Mouse (Mus musculus) hindbrain, embryonic 14.5 days (tissue): ENCODE measurements at regions not wholly inside any gene's neighbourhood (a gene's known extent, or its start where the extent isn't known, plus 50 kb on each side); places are given as distances from the start of the nearest gene placed in this dataset.

Experiments
- ATAC-seq: fragments of 200-750 bp; cut with Nextera tagmentation; 2 replicates; pipeline ENCODE4 v1.8.0; 2017; ENCODE audit warnings: moderate number of reproducible peaks, mild to moderate bottlenecking, moderate TSS enrichment, moderate library complexity; ENCODE audit not compliant: low FRiP score
- DNase-seq: peaks from one replicate; pipeline ENCODE4 v3.0.0-alpha.2; 2015; ENCODE audit warnings: low spot score
- H3K27ac ChIP-seq: fragments of 300-500 bp; sonication (generic); 2 replicates; pipeline ENCODE4 v1.5.1; 2014; ENCODE audit warnings: mild to moderate bottlenecking, moderate library complexity
- H3K27me3 ChIP-seq: fragments of 300-500 bp; sonication (generic); 2 replicates; pipeline ENCODE4 v1.6.1; 2014; ENCODE audit warnings: mild to moderate bottlenecking, low read length, mixed read lengths; ENCODE audit not compliant: control insufficient read depth, insufficient read depth
- H3K36me3 ChIP-seq: fragments of 300-500 bp; sonication (generic); replicated peaks from 2 replicates; pipeline ENCODE4 v1.6.1; 2014; ENCODE audit not compliant: control insufficient read depth, insufficient read depth
- H3K4me1 ChIP-seq: fragments of 300-500 bp; sonication (generic); replicated peaks from 2 replicates; pipeline ENCODE4 v1.6.1; 2014; ENCODE audit warnings: antibody characterized with exemption, low read length, mixed read lengths; ENCODE audit not compliant: control insufficient read depth, insufficient read depth
- H3K4me2 ChIP-seq: fragments of 300-500 bp; sonication (generic); replicated peaks from 2 replicates; pipeline ENCODE4 v1.6.1; 2014; ENCODE audit warnings: mild to moderate bottlenecking, moderate library complexity
- H3K4me3 ChIP-seq: fragments of 300-500 bp; sonication (generic); replicated peaks from 2 replicates; pipeline ENCODE4 v1.5.1; 2014; ENCODE audit warnings: mild to moderate bottlenecking, low read length
- H3K9ac ChIP-seq: fragments of 300-500 bp; sonication (generic); 2 replicates; pipeline ENCODE4 v1.6.1; 2014
- H3K9me3 ChIP-seq: fragments of 300-500 bp; sonication (generic); 2 replicates; pipeline ENCODE4 v1.6.1; 2016; ENCODE audit warnings: low read length; ENCODE audit not compliant: control insufficient read depth
- WGBS: fragments of 180-500 bp; shearing (Covaris S2); extraction: QIAGEN DNeasy Blood & Tissue Kit; methylation state at CpG from one replicate; pipeline ENCODE4 v1.1.7; 2014; 5-methylcytosine and 5-hydroxymethylcytosine counted together

- 86% methylated on average over 3 of the region's 3 CpGs for WGBS
- H3K27ac ChIP-seq: no peak overlapping the region
- H3K4me1 ChIP-seq: peaks cover 4% of the 10 kb centered on the region; the same call in 1 of the 2 replicates
- no peak overlapping the region for H3K4me3 ChIP-seq
- DNase-seq: no peak
- ATAC-seq: no peak
- H3K9ac ChIP-seq: no peak overlapping the region
- no peaks in the 10 kb centered on the region for H3K36me3 ChIP-seq
- no peaks in the 10 kb centered on the region for H3K27me3 ChIP-seq
- no peak overlapping the region for H3K4me2 ChIP-seq
- no peaks in the 10 kb centered on the region for H3K9me3 ChIP-seq
These were observed 268.0 kb upstream of the Npvf start for GRCm38 (mm10) chr6:50922235-50922634.

- no peak for DNase-seq
- Histone ChIP-seq H3K36me3 (no peaks in the 10 kb centered on the region), H3K4me1 (peaks cover 4% of the 10 kb centered on the region; the same call in 1 of the 2 replicates), H3K9ac (no peak overlapping the region), H3K27me3 (no peaks in the 10 kb centered on the region), H3K4me3 (no peak overlapping the region), H3K4me2 (no peak overlapping the region), H3K27ac (peak overlapping the region; percentile 18; the same call in 1 of the 2 replicates), H3K9me3 (no peaks in the 10 kb centered on the region)
- WGBS: 25% methylated on average over 5 of the region's 5 CpGs
- no peak for ATAC-seq
These were observed 270.3 kb upstream of the Npvf start for GRCm38 (mm10) chr6:50924571-50924970.

GRCm38 (mm10) chr6:50924998-50925397, 270.8 kb upstream of the Npvf start:
- WGBS: 13% methylated on average over 7 of the region's 7 CpGs
- Histone ChIP-seq H3K9me3 (no peaks in the 10 kb centered on the region), H3K27ac (peak overlapping the region; percentile 18; the same call in 1 of the 2 replicates), H3K9ac (no peak overlapping the region), H3K4me1 (peaks cover 4% of the 10 kb centered on the region; the same call in 1 of the 2 replicates), H3K4me2 (no peak overlapping the region), H3K27me3 (no peaks in the 10 kb centered on the region), H3K4me3 (no peak overlapping the region), H3K36me3 (no peaks in the 10 kb centered on the region)
- ATAC-seq (no peak; the same call in 1 of the 2 replicates), DNase-seq (no peak)

GRCm38 (mm10) chr6:50926313-50926712, 272.1 kb upstream of the Npvf start:
- ATAC-seq: no peak
- Histone ChIP-seq H3K9ac (no peak overlapping the region), H3K4me3 (no peak overlapping the region), H3K36me3 (no peaks in the 10 kb centered on the region), H3K27ac (no peak overlapping the region), H3K4me1 (peaks cover 4% of the 10 kb centered on the region; the same call in 1 of the 2 replicates), H3K9me3 (no peaks in the 10 kb centered on the region), H3K4me2 (no peak overlapping the region), H3K27me3 (no peaks in the 10 kb centered on the region)
- DNase-seq: no peak
- 96% methylated on average over 1 of the region's 1 CpGs for WGBS

GRCm38 (mm10) chr6:50929503-50929902, 275.3 kb upstream of the Npvf start:
- H3K4me2 ChIP-seq: no peak overlapping the region
- no peak overlapping the region for H3K9ac ChIP-seq
- WGBS: 82% methylated on average over 9 of the region's 9 CpGs
- no peaks in the 10 kb centered on the region for H3K36me3 ChIP-seq
- DNase-seq: no peak
- ATAC-seq: no peak
- no peaks in the 10 kb centered on the region for H3K27me3 ChIP-seq
- H3K4me3 ChIP-seq: no peak overlapping the region
- no peaks in the 10 kb centered on the region for H3K9me3 ChIP-seq
- peaks cover 14% of the 10 kb centered on the region for H3K4me1 ChIP-seq
- no peak overlapping the region for H3K27ac ChIP-seq

- Histone ChIP-seq H3K4me1 (peaks cover 23% of the 10 kb centered on the region), H3K4me3 (no peak overlapping the region), H3K9me3 (no peaks in the 10 kb centered on the region), H3K9ac (no peak overlapping the region), H3K4me2 (no peak overlapping the region), H3K27ac (peak overlapping the region; percentile 49), H3K36me3 (no peaks in the 10 kb centered on the region), H3K27me3 (no peaks in the 10 kb centered on the region)
- 73% methylated on average over 6 of the region's 6 CpGs for WGBS
- DNase-seq (no peak), ATAC-seq (0 out of 2 replicates have a peak, but pooled peaks have one; percentile 9)
These were observed 279.3 kb upstream of the Npvf start for GRCm38 (mm10) chr6:50933510-50933909.

- peak; percentile 58; the same call in 1 of the 2 replicates for ATAC-seq
- peak; percentile 59 for DNase-seq
- no peaks in the 10 kb centered on the region for H3K36me3 ChIP-seq
- no peak overlapping the region for H3K4me2 ChIP-seq
- no peak overlapping the region for H3K9ac ChIP-seq
- WGBS: 53% methylated on average over 10 of the region's 10 CpGs
- H3K27ac ChIP-seq: peak overlapping the region; percentile 49
- H3K4me3 ChIP-seq: no peak overlapping the region
- peaks cover 23% of the 10 kb centered on the region for H3K4me1 ChIP-seq
- H3K27me3 ChIP-seq: no peaks in the 10 kb centered on the region
- no peaks in the 10 kb centered on the region for H3K9me3 ChIP-seq
These were observed 280.0 kb upstream of the Npvf start for GRCm38 (mm10) chr6:50934245-50934644.

- no peaks in the 10 kb centered on the region for H3K9me3 ChIP-seq
- ATAC-seq (no peak), DNase-seq (no peak)
- H3K4me2 ChIP-seq: no peak overlapping the region
- peaks cover 23% of the 10 kb centered on the region for H3K4me1 ChIP-seq
- no peak overlapping the region for H3K27ac ChIP-seq
- H3K4me3 ChIP-seq: no peak overlapping the region
- WGBS: 92% methylated on average over 8 of the region's 8 CpGs
- no peaks in the 10 kb centered on the region for H3K36me3 ChIP-seq
- no peak overlapping the region for H3K9ac ChIP-seq
- H3K27me3 ChIP-seq: no peaks in the 10 kb centered on the region
These were observed 282.1 kb upstream of the Npvf start for GRCm38 (mm10) chr6:50936306-50936705.

GRCm38 (mm10) chr6:50937094-50937493, 282.9 kb upstream of the Npvf start:
- H3K4me3 ChIP-seq: no peak overlapping the region
- peaks cover 23% of the 10 kb centered on the region for H3K4me1 ChIP-seq
- H3K4me2 ChIP-seq: no peak overlapping the region
- no peaks in the 10 kb centered on the region for H3K27me3 ChIP-seq
- ATAC-seq (no peak), DNase-seq (peak; percentile 89)
- no peak overlapping the region for H3K27ac ChIP-seq
- no peak overlapping the region for H3K9ac ChIP-seq
- H3K36me3 ChIP-seq: no peaks in the 10 kb centered on the region
- H3K9me3 ChIP-seq: no peaks in the 10 kb centered on the region
- 34% methylated on average over 9 of the region's 9 CpGs for WGBS

GRCm38 (mm10) chr6:50938879-50939278, 284.6 kb upstream of the Npvf start:
- peak; percentile 75 for DNase-seq
- Histone ChIP-seq H3K9ac (no peak overlapping the region), H3K27ac (no peak overlapping the region), H3K9me3 (no peaks in the 10 kb centered on the region), H3K36me3 (no peaks in the 10 kb centered on the region), H3K4me2 (no peak overlapping the region), H3K27me3 (no peaks in the 10 kb centered on the region), H3K4me1 (peaks cover 18% of the 10 kb centered on the region), H3K4me3 (no peak overlapping the region)
- ATAC-seq: 0 out of 2 replicates have a peak, but pooled peaks have one; percentile 65
- WGBS: 23% methylated on average over 7 of the region's 7 CpGs
